Mouse (Mus musculus): Measurements from ENCODE around the gene Avpr2. TPM values are rescaled to one million over a fixed set of nuclear protein-coding genes. Genes with fewer than 3 reads are reported as not detected.

Gene Avpr2
- polyA plus RNA-seq, 1 experiment from 2014 or later: 0.10 TPM

Other genes starting within 250 kb of the Avpr2 start
- 0.94 and 1.1 TPM in 2 replicates for gene Pnck, start 232.0 kb upstream of the Avpr2 start, polyA plus RNA-seq (2015; fragmentation: Nextera tagmentation; extraction: Ambion mirVana)
- gene Slc6a8, start 219.0 kb upstream of the Avpr2 start, polyA plus RNA-seq (2015; fragmentation: Nextera tagmentation; extraction: Ambion mirVana): 0.33 and 0.51 TPM in 2 replicates
- 127 and 137 TPM in 2 replicates for gene Bcap31, start 175.9 kb upstream of the Avpr2 start, polyA plus RNA-seq (2015; fragmentation: Nextera tagmentation; extraction: Ambion mirVana)
- gene Abcd1, start 175.5 kb upstream of the Avpr2 start, polyA plus RNA-seq (2015; fragmentation: Nextera tagmentation; extraction: Ambion mirVana): 9.5 and 10.0 TPM in 2 replicates
- gene Plxnb3, start 135.0 kb upstream of the Avpr2 start, polyA plus RNA-seq (2015; fragmentation: Nextera tagmentation; extraction: Ambion mirVana): 0.29 and 0.45 TPM in 2 replicates
- 1.9 and 2.9 TPM in 2 replicates for gene Srpk3, start 117.7 kb upstream of the Avpr2 start, polyA plus RNA-seq (2015; fragmentation: Nextera tagmentation; extraction: Ambion mirVana)
- gene Idh3g, start 105.2 kb upstream of the Avpr2 start, polyA plus RNA-seq (2015; fragmentation: Nextera tagmentation; extraction: Ambion mirVana): 117 and 127 TPM in 2 replicates
- gene Ssr4, start 105.1 kb upstream of the Avpr2 start, polyA plus RNA-seq (2015; fragmentation: Nextera tagmentation; extraction: Ambion mirVana): 162 and 163 TPM in 2 replicates
- 0.07 and 0.08 TPM in 2 replicates for gene Pdzd4, start 67.1 kb upstream of the Avpr2 start, polyA plus RNA-seq (2015; fragmentation: Nextera tagmentation; extraction: Ambion mirVana)
- gene L1cam, start 4.0 kb downstream of the Avpr2 start, polyA plus RNA-seq (2015; fragmentation: Nextera tagmentation; extraction: Ambion mirVana): 0.21 and 0.26 TPM in 2 replicates
- 6.4 and 7.7 TPM in 2 replicates for gene Arhgap4, start 29.8 kb downstream of the Avpr2 start, polyA plus RNA-seq (2015; fragmentation: Nextera tagmentation; extraction: Ambion mirVana)
- 72.4 and 79.2 TPM in 2 replicates for gene Naa10, start 29.8 kb downstream of the Avpr2 start, polyA plus RNA-seq (2015; fragmentation: Nextera tagmentation; extraction: Ambion mirVana)
- gene Renbp, start 38.7 kb downstream of the Avpr2 start, polyA plus RNA-seq (2015; fragmentation: Nextera tagmentation; extraction: Ambion mirVana): 19.6 and 22.6 TPM in 2 replicates
- gene Hcfc1, start 74.3 kb downstream of the Avpr2 start, polyA plus RNA-seq (2015; fragmentation: Nextera tagmentation; extraction: Ambion mirVana): 29.6 and 30.7 TPM in 2 replicates
- 23.0 and 24.5 TPM in 2 replicates for gene Irak1, start 131.8 kb downstream of the Avpr2 start, polyA plus RNA-seq (2015; fragmentation: Nextera tagmentation; extraction: Ambion mirVana)
- gene Opn1mw, start 235.4 kb downstream of the Avpr2 start, polyA plus RNA-seq (2015; fragmentation: Nextera tagmentation; extraction: Ambion mirVana): not detected in 2 replicates
- gene Mecp2, start 243.3 kb downstream of the Avpr2 start, polyA plus RNA-seq (2015; fragmentation: Nextera tagmentation; extraction: Ambion mirVana): 6.2 and 6.9 TPM in 2 replicates